Mouse (Mus musculus) forebrain, embryonic 13.5 days (tissue): ENCODE data around the gene Ppp1r1a. TPM values are rescaled to one million over a fixed set of nuclear protein-coding genes. Genes with fewer than 3 reads are reported as not detected.

Source experiments
- ATAC-seq: fragments of 200-750 bp; cut with Nextera tagmentation; 2 replicates; pipeline ENCODE4 v1.8.0; 2017
- H3K27ac ChIP-seq: fragments of 300-500 bp; sonication (generic); 2 replicates; pipeline ENCODE4 v1.5.1; 2015; ENCODE audit warnings: inconsistent platforms, mild to moderate bottlenecking, moderate library complexity
- H3K27me3 ChIP-seq: fragments of 300-500 bp; sonication (generic); 2 replicates; pipeline ENCODE4 v1.6.1; 2015; ENCODE audit warnings: mild to moderate bottlenecking, inconsistent platforms
- H3K36me3 ChIP-seq: fragments of 300-500 bp; sonication (generic); 2 replicates; pipeline ENCODE4 v1.6.1; 2015; ENCODE audit warnings: mild to moderate bottlenecking, inconsistent platforms; ENCODE audit not compliant: poor library complexity, severe bottlenecking
- H3K4me1 ChIP-seq: fragments of 300-500 bp; sonication (generic); 2 replicates; pipeline ENCODE4 v1.6.1; 2015; ENCODE audit warnings: inconsistent platforms
- H3K4me2 ChIP-seq: fragments of 300-500 bp; sonication (generic); 2 replicates; pipeline ENCODE4 v1.6.1; 2015; ENCODE audit warnings: inconsistent platforms, mild to moderate bottlenecking, moderate library complexity
- H3K4me3 ChIP-seq: fragments of 300-500 bp; sonication (generic); 2 replicates; pipeline ENCODE4 v1.5.1; 2015; ENCODE audit warnings: mild to moderate bottlenecking, inconsistent platforms
- H3K9ac ChIP-seq: fragments of 300-500 bp; sonication (generic); 2 replicates; pipeline ENCODE4 v1.6.1; 2015; ENCODE audit warnings: mild to moderate bottlenecking, inconsistent platforms
- H3K9me3 ChIP-seq: fragments of 300-500 bp; sonication (generic); replicated peaks from 2 replicates; pipeline ENCODE4 v1.6.1; 2016; ENCODE audit warnings: inconsistent platforms
- WGBS: fragments of 180-500 bp; shearing (Covaris S2); methylation state at CpG from one replicate; pipeline ENCODE4 v1.1.7; 2015; 5-methylcytosine and 5-hydroxymethylcytosine counted together
- polyA plus RNA-seq: library from polyadenylated mRNA; unstranded; fragments of >200 nt; fragmentation: Nextera tagmentation; extraction: Ambion mirVana; gene quantifications from 2 replicates; pipeline ENCODE4 v1.2.1, GENCODE M21; 2015

Ppp1r1a gene
- polyA plus RNA-seq, 1 experiment from 2014 or later, result 85.8 TPM

DNA sequence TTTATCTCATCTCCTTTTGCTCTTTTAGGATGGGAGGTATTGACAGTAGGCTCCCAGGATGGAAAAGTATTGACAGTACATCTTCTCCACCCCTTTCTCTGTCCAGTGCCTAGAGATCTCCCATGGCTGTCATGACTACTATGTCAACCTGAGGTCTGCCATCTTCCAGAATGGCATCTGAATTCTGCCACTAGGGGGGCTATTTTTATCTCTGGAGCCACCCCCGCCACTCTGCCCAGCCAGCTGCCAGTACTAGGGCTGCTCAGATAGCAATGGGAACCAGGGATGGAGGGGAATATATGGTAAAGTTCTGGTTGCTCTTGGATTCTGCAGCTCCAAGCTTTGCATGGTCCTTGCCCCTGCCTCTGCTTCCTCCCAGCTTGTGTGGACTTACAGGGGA is 26.2 kb downstream of the Ppp1r1a start:
- no peak overlapping the region for H3K27ac ChIP-seq
- no peak overlapping the region for H3K4me3 ChIP-seq
- H3K27me3 ChIP-seq, result no peaks in the 10 kb centered on the region
- no peak overlapping the region for H3K4me2 ChIP-seq
- WGBS, result 67% methylated on average over 1 of the region's 1 CpGs
- H3K36me3 ChIP-seq, result no peaks in the 10 kb centered on the region
- H3K9me3 ChIP-seq, result no peaks in the 10 kb centered on the region
- no peak for ATAC-seq
- peaks cover 68% of the 10 kb centered on the region for H3K4me1 ChIP-seq
- no peak overlapping the region for H3K9ac ChIP-seq

- H3K4me2 ChIP-seq, result no peak overlapping the region
- no peaks in the 10 kb centered on the region for H3K36me3 ChIP-seq
- no peak for ATAC-seq
- no peak overlapping the region for H3K9ac ChIP-seq
- H3K27ac ChIP-seq, result peak overlapping the region; percentile 1; the same call in 1 of the 2 replicates
- no peak overlapping the region for H3K4me3 ChIP-seq
- H3K4me1 ChIP-seq, result peaks cover 68% of the 10 kb centered on the region
- no peaks in the 10 kb centered on the region for H3K27me3 ChIP-seq
- 32% methylated on average over 3 of the region's 3 CpGs for WGBS
- H3K9me3 ChIP-seq, result no peaks in the 10 kb centered on the region
Observed at GRCm38 (mm10) chr15:103509317-103509716, 28.5 kb downstream of the Ppp1r1a start.

- Histone ChIP-seq H3K4me2 (peak overlapping the region; percentile 84), H3K36me3 (no peaks in the 10 kb centered on the region), H3K9me3 (no peaks in the 10 kb centered on the region), H3K27me3 (no peaks in the 10 kb centered on the region; the same call in 1 of the 2 replicates), H3K27ac (peak overlapping the region; percentile 37; the same call in 1 of the 2 replicates), H3K4me1 (peaks cover 57% of the 10 kb centered on the region), H3K9ac (peak overlapping the region; percentile 90), H3K4me3 (peak overlapping the region; percentile 59)
- ATAC-seq, result peak; percentile 39
- 39% methylated on average over 12 of the region's 12 CpGs for WGBS
Observed at GRCm38 (mm10) chr15:103503660-103504059, 34.1 kb downstream of the Ppp1r1a start.

DNA sequence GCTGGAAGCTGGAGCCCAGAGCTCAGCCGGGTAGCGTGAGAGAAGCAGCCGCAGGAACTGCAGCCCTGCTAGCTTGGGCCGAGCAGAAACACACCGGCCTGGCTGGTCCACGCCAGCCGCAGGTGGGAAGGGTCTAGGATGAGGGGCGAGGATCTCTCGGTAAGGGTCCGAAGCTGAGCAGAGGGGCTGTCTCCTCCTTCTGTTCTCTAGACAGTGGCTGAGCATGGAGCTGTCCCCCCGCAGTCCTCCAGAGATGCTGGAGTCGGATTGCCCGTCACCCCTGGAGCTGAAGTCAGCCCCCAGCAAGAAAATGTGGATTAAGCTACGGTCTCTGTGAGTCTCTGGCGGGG is 34.6 kb downstream of the Ppp1r1a start:
- no peaks in the 10 kb centered on the region; the same call in 1 of the 2 replicates for H3K27me3 ChIP-seq
- H3K4me2 ChIP-seq, result peak overlapping the region; percentile 84
- H3K4me1 ChIP-seq, result peaks cover 56% of the 10 kb centered on the region
- 0% methylated on average over 13 of the region's 15 CpGs for WGBS
- no peaks in the 10 kb centered on the region for H3K9me3 ChIP-seq
- H3K4me3 ChIP-seq, result peak overlapping the region; percentile 59
- ATAC-seq, result peak; percentile 78; the same call in 1 of the 2 replicates
- H3K9ac ChIP-seq, result peak overlapping the region; percentile 90
- no peaks in the 10 kb centered on the region for H3K36me3 ChIP-seq
- H3K27ac ChIP-seq, result peak overlapping the region; percentile 37

DNA sequence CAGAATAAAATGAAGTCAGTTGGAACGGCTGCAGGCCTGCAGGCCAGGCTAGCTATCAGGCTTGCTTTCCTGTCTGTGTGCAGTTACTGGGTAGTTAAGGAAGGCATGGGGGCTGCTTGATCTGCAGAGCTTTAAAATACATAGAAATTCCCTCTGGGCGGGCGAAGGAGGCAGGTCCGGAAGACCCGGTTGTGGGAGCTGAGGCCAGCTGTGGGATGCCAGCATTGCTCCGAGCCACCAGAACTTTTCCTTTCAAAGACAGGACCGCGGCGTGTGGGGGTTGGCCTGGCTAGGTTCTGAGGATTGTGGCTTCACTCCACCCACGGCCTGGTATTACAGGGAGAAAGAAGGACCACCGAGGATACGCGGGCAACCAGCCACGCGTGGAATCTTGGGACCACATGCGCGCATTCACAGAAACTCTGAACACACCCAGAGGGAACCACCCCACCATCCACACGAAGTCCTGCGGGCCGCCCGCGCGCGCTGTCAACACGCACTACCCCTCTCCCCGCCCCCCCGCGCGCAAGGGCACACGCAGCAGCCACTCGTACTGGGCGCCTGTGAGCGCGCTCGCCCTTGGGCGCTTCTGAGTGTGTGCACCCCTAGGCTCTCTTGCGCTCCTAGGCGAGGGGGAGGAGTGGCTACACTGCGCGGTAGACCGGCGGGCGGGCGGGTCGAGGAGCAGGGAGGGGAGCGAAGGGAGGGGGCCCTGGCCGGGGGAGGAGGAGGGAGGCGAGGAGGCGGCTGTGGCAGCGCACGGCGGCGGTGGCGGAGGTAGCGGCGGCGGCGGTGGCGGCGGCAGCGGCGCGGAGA is 35.2 kb downstream of the Ppp1r1a start, which contains the start of gene Pde1b:
Gene Pde1b (plus strand): TSS at position 600 of the 816 bp plus-strand sequence.
- Histone ChIP-seq H3K4me3 (peak within 1 kb of the TSS; percentile 59), H3K36me3 (no peaks in the 10 kb centered on the region), H3K9ac (peak within 1 kb of the TSS; percentile 90), H3K4me1 (peaks cover 57% of the 10 kb centered on the region), H3K4me2 (peak within 1 kb of the TSS; percentile 84), H3K27ac (peak within 1 kb of the TSS; percentile 37), H3K27me3 (no peaks in the 10 kb centered on the region; the same call in 1 of the 2 replicates), H3K9me3 (no peaks in the 10 kb centered on the region)
- peak; percentile 92 for ATAC-seq
- 2% methylated on average over 41 of the region's 63 CpGs for WGBS

DNA sequence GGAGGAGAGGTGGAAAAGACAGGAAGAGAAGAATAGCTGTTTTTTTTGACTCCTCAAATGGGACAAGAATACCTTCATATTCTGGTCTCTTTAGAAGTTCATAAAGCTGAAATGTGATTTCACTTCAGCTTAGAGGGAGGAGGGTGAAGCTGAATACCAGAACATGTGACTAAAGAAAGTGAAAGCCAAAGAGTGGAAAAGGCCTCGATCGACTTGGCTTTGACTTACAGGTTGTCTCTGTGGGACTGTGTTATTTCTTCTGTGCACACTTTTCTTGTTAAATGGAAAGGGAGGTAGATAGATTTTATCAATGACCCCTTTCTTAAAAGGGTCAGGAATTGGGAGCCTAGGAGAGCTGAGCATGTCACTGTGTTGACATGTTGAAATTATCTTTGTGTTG is 36.6 kb downstream of the Ppp1r1a start:
- H3K36me3 ChIP-seq, result no peaks in the 10 kb centered on the region
- H3K4me1 ChIP-seq, result peaks cover 55% of the 10 kb centered on the region
- 84% methylated on average over 2 of the region's 2 CpGs for WGBS

DNA sequence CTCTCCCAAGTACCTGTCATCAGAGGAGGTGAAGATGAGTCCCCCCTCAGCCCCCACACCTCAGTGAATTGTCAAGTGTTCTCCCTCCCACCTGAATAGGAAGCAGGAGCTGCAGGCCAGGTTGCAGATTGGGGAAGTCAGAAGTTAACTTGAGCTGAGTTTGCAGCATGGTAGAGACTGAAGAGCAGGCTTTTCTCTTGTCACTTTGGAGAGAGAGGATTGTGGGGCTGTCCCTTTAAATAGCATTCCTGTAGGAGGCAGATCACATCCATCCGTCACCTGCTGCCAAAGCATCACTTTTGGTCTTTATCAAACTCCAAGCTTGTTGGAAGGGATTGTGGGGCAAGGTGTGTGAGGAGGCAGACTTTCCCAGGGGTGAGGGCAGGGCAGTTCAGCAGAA is 37.1 kb downstream of the Ppp1r1a start:
- Histone ChIP-seq H3K4me3 (no peak overlapping the region), H3K4me1 (peaks cover 56% of the 10 kb centered on the region), H3K27me3 (no peaks in the 10 kb centered on the region; the same call in 1 of the 2 replicates), H3K36me3 (no peaks in the 10 kb centered on the region), H3K9me3 (no peaks in the 10 kb centered on the region), H3K4me2 (no peak overlapping the region), H3K9ac (no peak overlapping the region), H3K27ac (no peak overlapping the region)
- 54% methylated on average over 1 of the region's 1 CpGs for WGBS
- no peak for ATAC-seq

More for the DNA sequence above, 36.6 kb downstream of the Ppp1r1a start:
- Histone ChIP-seq H3K27me3 (no peaks in the 10 kb centered on the region; the same call in 1 of the 2 replicates), H3K4me2 (no peak overlapping the region), H3K9me3 (no peaks in the 10 kb centered on the region), H3K27ac (no peak overlapping the region), H3K4me3 (no peak overlapping the region), H3K9ac (no peak overlapping the region)
- ATAC-seq, result no peak

GRCm38 (mm10) chr15:103498157-103498556 is 39.6 kb downstream of the Ppp1r1a start:
- no peak overlapping the region for H3K4me3 ChIP-seq
- H3K4me2 ChIP-seq, result no peak overlapping the region
- no peak overlapping the region for H3K9ac ChIP-seq
- WGBS, result 29% methylated on average over 3 of the region's 3 CpGs
- no peaks in the 10 kb centered on the region; the same call in 1 of the 2 replicates for H3K27me3 ChIP-seq
- H3K4me1 ChIP-seq, result peaks cover 36% of the 10 kb centered on the region
- no peak for ATAC-seq
- no peaks in the 10 kb centered on the region for H3K36me3 ChIP-seq
- no peaks in the 10 kb centered on the region for H3K9me3 ChIP-seq
- H3K27ac ChIP-seq, result no peak overlapping the region

DNA sequence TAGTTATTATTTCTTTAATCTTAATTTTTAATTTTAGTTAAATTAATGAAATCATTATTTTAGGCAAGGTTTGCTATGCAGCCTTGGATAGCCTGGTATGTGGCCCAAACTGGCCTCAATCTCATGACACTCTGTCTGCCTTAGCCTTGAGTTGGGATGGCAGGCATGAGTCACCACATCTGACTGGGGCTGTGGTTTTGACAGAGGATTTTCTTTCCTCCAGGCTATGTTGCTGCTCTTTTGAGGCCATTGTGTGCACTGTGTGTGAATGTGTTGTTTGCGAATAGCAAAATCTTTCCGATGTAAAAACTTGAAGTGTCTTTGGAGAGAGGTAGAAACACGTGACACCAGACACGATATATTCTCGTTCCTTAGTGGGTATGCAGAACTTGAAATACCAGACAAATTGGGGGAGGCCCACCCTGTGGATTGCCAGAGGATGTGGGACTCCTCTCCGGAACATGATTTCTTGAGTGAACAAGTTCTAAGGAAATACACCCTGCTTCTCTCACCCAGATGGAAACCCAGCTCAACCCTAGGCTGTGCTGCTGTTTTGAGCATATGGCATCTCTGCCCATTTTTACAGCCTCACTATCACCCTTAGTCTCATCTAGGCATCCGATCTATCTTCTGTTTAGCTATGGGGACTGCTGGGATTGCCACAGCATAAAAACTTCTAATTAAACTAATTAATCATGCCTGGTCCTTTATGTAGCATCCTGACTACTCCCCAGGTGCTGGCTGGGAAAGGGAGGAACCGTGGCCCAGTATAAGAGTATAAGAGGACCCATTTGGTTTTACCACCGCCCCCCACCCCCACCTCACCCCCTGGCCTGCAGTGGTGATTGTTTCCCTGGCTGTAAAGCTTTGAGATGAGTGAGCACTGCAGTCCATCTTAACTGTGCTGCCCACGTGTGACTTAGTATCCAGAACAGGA is 41.3 kb downstream of the Ppp1r1a start:
- no peaks in the 10 kb centered on the region; the same call in 1 of the 2 replicates for H3K27me3 ChIP-seq
- no peak overlapping the region for H3K4me3 ChIP-seq
- 59% methylated on average over 10 of the region's 10 CpGs for WGBS
- peaks cover 29% of the 10 kb centered on the region for H3K4me1 ChIP-seq
- H3K9ac ChIP-seq, result no peak overlapping the region
- H3K4me2 ChIP-seq, result no peak overlapping the region
- ATAC-seq, result 0 out of 2 replicates have a peak, but pooled peaks have one; percentile 24
- no peaks in the 10 kb centered on the region for H3K9me3 ChIP-seq
- no peak overlapping the region for H3K27ac ChIP-seq
- H3K36me3 ChIP-seq, result no peaks in the 10 kb centered on the region

DNA sequence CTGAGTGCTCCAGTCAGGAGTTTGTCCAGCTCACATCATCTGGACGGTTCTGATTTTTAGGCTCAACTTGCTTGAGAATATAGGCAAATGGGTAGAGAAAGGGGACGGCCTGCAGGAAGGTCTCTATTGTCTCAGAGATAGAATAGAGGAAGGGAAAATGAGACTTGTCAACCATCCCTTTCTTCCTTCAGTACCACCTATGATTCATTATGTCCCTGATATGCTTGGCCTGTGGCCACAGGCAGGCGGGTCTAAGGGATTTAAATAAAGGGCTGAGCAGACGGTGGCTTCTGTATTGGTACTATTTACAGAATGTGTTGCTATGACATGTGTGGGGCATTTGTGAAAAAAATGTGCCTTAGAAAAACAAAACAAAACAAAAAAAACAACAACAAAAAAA is 49.5 kb downstream of the Ppp1r1a start:
- H3K27me3 ChIP-seq, result no peaks in the 10 kb centered on the region
- H3K9me3 ChIP-seq, result no peaks in the 10 kb centered on the region
- no peak overlapping the region for H3K4me2 ChIP-seq
- no peak overlapping the region for H3K9ac ChIP-seq
- no peak for ATAC-seq
- peaks cover 11% of the 10 kb centered on the region for H3K4me1 ChIP-seq
- H3K36me3 ChIP-seq, result no peaks in the 10 kb centered on the region
- 45% methylated on average over 4 of the region's 4 CpGs for WGBS
- H3K4me3 ChIP-seq, result no peak overlapping the region
- H3K27ac ChIP-seq, result no peak overlapping the region

DNA sequence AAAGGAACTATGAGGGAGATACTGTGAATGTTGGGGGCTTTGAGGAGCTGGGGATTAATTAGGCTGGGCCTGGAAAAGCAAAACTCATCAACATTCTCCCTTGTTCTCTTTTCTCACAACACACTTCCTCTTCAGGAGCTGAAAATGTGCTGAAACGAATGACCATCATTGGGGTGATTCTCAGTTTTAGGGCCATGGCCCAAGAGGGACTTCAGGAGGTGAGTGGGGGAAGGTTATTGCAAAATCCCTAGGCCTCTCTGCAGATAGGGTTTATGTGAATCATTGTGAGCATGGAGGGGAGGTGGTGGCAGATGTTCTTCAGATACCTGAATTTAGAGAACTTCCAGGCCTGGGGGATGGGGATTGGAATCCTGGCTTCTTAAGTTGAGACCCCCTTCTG is 51.1 kb downstream of the Ppp1r1a start:
- H3K36me3 ChIP-seq, result no peaks in the 10 kb centered on the region
- WGBS, result 58% methylated on average over 1 of the region's 1 CpGs

GRCm38 (mm10) chr15:103485106-103485505 is 52.7 kb downstream of the Ppp1r1a start:
- H3K36me3 ChIP-seq, result no peaks in the 10 kb centered on the region
- H3K27me3 ChIP-seq, result no peaks in the 10 kb centered on the region
- no peaks in the 10 kb centered on the region for H3K9me3 ChIP-seq
- H3K27ac ChIP-seq, result no peak overlapping the region
- H3K4me1 ChIP-seq, result peaks cover 14% of the 10 kb centered on the region
- H3K4me3 ChIP-seq, result no peak overlapping the region
- ATAC-seq, result no peak
- WGBS, result 59% methylated on average over 3 of the region's 3 CpGs
- no peak overlapping the region for H3K9ac ChIP-seq
- no peak overlapping the region for H3K4me2 ChIP-seq

More for the DNA sequence above, 51.1 kb downstream of the Ppp1r1a start:
- no peaks in the 10 kb centered on the region for H3K27me3 ChIP-seq
- no peak overlapping the region for H3K4me2 ChIP-seq
- no peak overlapping the region for H3K4me3 ChIP-seq
- H3K27ac ChIP-seq, result no peak overlapping the region
- H3K9ac ChIP-seq, result no peak overlapping the region
- no peaks in the 10 kb centered on the region for H3K9me3 ChIP-seq
- ATAC-seq, result no peak
- peaks cover 14% of the 10 kb centered on the region for H3K4me1 ChIP-seq
